Mouse (Mus musculus): ENCODE measurements around the gene Dock2. TPM values are rescaled to one million over a fixed set of nuclear protein-coding genes. Genes with fewer than 3 reads are reported as not detected.

Gene Dock2
- total and polyA plus RNA-seq, 3 experiments: 60.9 to 101 (median 77.9) TPM

GRCm38 (mm10) chr11:34405311-34405710, 378.4 kb downstream of the Dock2 start:
- Histone ChIP-seq H3K79me2 (ENCODE audit: control insufficient read depth, insufficient read depth, low read length, poor library complexity) (no peaks in the 10 kb centered on the region), H3K9ac (ENCODE audit: control insufficient read depth, low read depth, low read length, poor library complexity, severe bottlenecking) (no peak overlapping the region), H3K4me3 (ENCODE audit: control insufficient read depth in 1 of 2, insufficient read depth in 1 of 2, low read depth in 2 of 2, low read length in 2 of 2) (no peak overlapping the region), H3K9me3 (replicated peaks; ENCODE audit: insufficient read depth, low read length) (no peaks in the 10 kb centered on the region), H3K27me3 (ENCODE audit: control insufficient read depth in 1 of 2, insufficient read depth in 2 of 2, low read length in 2 of 2) (no peaks in the 10 kb centered on the region), H3K36me3 (ENCODE audit: control insufficient read depth in 1 of 2, insufficient read depth in 2 of 2, low read length in 2 of 2) (no peaks in the 10 kb centered on the region; a peak in 2 of 4 replicates), H3K27ac (ENCODE audit: control insufficient read depth, low read depth, low read length) (no peak overlapping the region), H3K4me1 (ENCODE audit: control insufficient read depth in 1 of 2, insufficient read depth in 2 of 2, low read length in 2 of 2) (no peaks in the 10 kb centered on the region)
- no peak for DNase-seq (ENCODE audit: low read depth, low spot score)
- TF ChIP-seq ZNF384 (IDR thresholded peaks at IDR 0.05; ENCODE audit: low read depth, low read length) (no peak), NRF1 (IDR thresholded peaks at IDR 0.05; ENCODE audit: insufficient read depth, low read depth, low read length, poor library complexity, severe bottlenecking) (no peak), MAX (IDR thresholded peaks at IDR 0.05; ENCODE audit: low read length) (no peak), MYC (IDR thresholded peaks at IDR 0.05; ENCODE audit: low read depth, low read length) (no peak), EP300 (IDR thresholded peaks at IDR 0.05; ENCODE audit: low read depth in 1 of 2, low read length in 2 of 2) (no peak)

DNA sequence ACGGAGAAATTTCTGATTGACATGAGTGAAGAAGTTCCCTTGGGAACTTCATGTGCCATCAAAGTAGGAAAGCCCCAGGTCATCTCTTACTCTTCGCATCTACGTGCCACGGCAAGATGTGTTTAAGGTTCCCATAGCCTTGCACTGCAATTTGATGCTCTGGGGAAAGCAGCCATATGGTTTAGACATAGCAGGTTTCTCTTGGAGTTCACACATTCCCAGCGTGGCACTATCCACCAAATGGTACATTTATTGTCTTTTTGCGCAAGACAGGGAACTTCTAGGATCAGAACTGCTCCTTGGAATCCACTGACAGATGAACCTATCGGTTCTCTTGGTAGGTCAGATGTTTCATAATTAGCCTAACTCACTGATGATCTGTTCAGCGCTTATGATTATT, 382.3 kb downstream of the Dock2 start:
- Histone ChIP-seq H3K27ac (ENCODE audit: control insufficient read depth, low read depth, low read length) (no peak overlapping the region), H3K9me3 (replicated peaks; ENCODE audit: insufficient read depth, low read length) (no peaks in the 10 kb centered on the region), H3K9ac (ENCODE audit: control insufficient read depth, low read depth, low read length, poor library complexity, severe bottlenecking) (no peak overlapping the region), H3K4me1 (ENCODE audit: control insufficient read depth in 1 of 2, insufficient read depth in 2 of 2, low read length in 2 of 2) (peaks cover 12 to 17% of the 10 kb centered on the region in 2 experiments), H3K4me3 (ENCODE audit: control insufficient read depth in 1 of 2, insufficient read depth in 1 of 2, low read depth in 2 of 2, low read length in 2 of 2) (no peak overlapping the region), H3K79me2 (ENCODE audit: control insufficient read depth, insufficient read depth, low read length, poor library complexity) (no peaks in the 10 kb centered on the region), H3K36me3 (ENCODE audit: control insufficient read depth in 1 of 2, insufficient read depth in 2 of 2, low read length in 2 of 2) (peaks cover 0 to 23% of the 10 kb centered on the region in 2 experiments), H3K27me3 (ENCODE audit: control insufficient read depth in 1 of 2, insufficient read depth in 2 of 2, low read length in 2 of 2) (no peaks in the 10 kb centered on the region)
- DNase-seq (ENCODE audit: low read depth, low spot score): no peak
- TF ChIP-seq NRF1 (IDR thresholded peaks at IDR 0.05; ENCODE audit: insufficient read depth, low read depth, low read length, poor library complexity, severe bottlenecking): no peak
- no peak for TF ChIP-seq MAZ (IDR thresholded peaks at IDR 0.05; ENCODE audit: low read depth, low read length)
- TF ChIP-seq SMC3 (IDR thresholded peaks at IDR 0.05; ENCODE audit: low read depth, low read length): no peak
- TF ChIP-seq MXI1 (IDR thresholded peaks at IDR 0.05; ENCODE audit: low read depth, low read length): no peak
- no peak for TF ChIP-seq ZNF384 (IDR thresholded peaks at IDR 0.05; ENCODE audit: low read depth, low read length)
- no peak for TF ChIP-seq MAFK (IDR thresholded peaks at IDR 0.05; ENCODE audit: borderline replicate concordance, low read depth, low read length)
- TF ChIP-seq JUND (IDR thresholded peaks at IDR 0.05; ENCODE audit: low read depth, low read length): no peak
- TF ChIP-seq TAL1 (IDR thresholded peaks at IDR 0.05; ENCODE audit: low read length): no peak
- TF ChIP-seq KAT2A (conservative IDR thresholded peaks at IDR 0.05; ENCODE audit: low read depth, low read length): no peak
- TF ChIP-seq GATA1 (IDR thresholded peaks at IDR 0.05; ENCODE audit: low read depth, low read length): no peak
- TF ChIP-seq SIN3A (IDR thresholded peaks at IDR 0.05; ENCODE audit: low read length): no peak
- no peak for TF ChIP-seq USF2 (IDR thresholded peaks at IDR 0.05; ENCODE audit: borderline replicate concordance in 1 of 2, insufficient read depth in 1 of 2, low read depth in 1 of 2, low read length in 2 of 2)
- no peak for TF ChIP-seq HCFC1 (IDR thresholded peaks at IDR 0.05; ENCODE audit: low read depth, low read length)
- TF ChIP-seq NELFE (IDR thresholded peaks at IDR 0.05; ENCODE audit: low read depth, low read length): no peak
- TF ChIP-seq GABPA (IDR thresholded peaks at IDR 0.05; ENCODE audit: low read depth, low read length): no peak
- TF ChIP-seq USF1 (IDR thresholded peaks at IDR 0.05; ENCODE audit: low read depth, low read length): no peak

All from MEL (cell line).